Mouse (Mus musculus) kidney, adult 2 months (tissue): Measurements from ENCODE around the gene Cd209d. TPM values are rescaled to one million over a fixed set of nuclear protein-coding genes. Genes with fewer than 3 reads are reported as not detected.
"Not testable (repeated sequence)": the region's sequence is repeated elsewhere in the genome, so short reads cannot be mapped to it uniquely, and the experiment has no call there.

ENCODE experiments used
- DNase-seq: peaks from one replicate; pipeline ENCODE4 v3.0.0; 2021
- H3K27ac ChIP-seq: fragments of 200-500 bp; 2 replicates; pipeline ENCODE4 v1.5.1; 2012; ENCODE audit warnings: low read depth, low read length, control low read depth, inconsistent platforms; ENCODE audit not compliant: insufficient read depth
- H3K27me3 ChIP-seq: fragments of 200-500 bp; replicated peaks from 2 replicates; pipeline ENCODE4 v1.6.1; 2012; ENCODE audit warnings: mild to moderate bottlenecking, moderate library complexity, low read length, inconsistent platforms; ENCODE audit not compliant: control insufficient read depth, insufficient read depth
- H3K36me3 ChIP-seq: fragments of 200-500 bp; 2 replicates; pipeline ENCODE4 v1.6.1; 2012; ENCODE audit warnings: mild to moderate bottlenecking, moderate library complexity, low read length, inconsistent platforms; ENCODE audit not compliant: control insufficient read depth, insufficient read depth
- H3K4me1 ChIP-seq: fragments of 200-500 bp; 2 replicates; pipeline ENCODE4 v1.6.1; 2011; ENCODE audit warnings: low read length; ENCODE audit not compliant: control insufficient read depth, insufficient read depth
- H3K4me3 ChIP-seq: fragments of 200-500 bp; 2 replicates; pipeline ENCODE4 v1.5.1; 2011; ENCODE audit warnings: mild to moderate bottlenecking, low read depth, low read length, control low read depth; ENCODE audit not compliant: insufficient read depth
- CTCF ChIP-seq: fragments of 200-500 bp; conservative IDR thresholded peaks from 2 replicates; pipeline ENCODE4 v1.5.1; 2011; ENCODE audit warnings: low read depth, mild to moderate bottlenecking, control low read depth, low read length, moderate library complexity, mixed read lengths; ENCODE audit not compliant: insufficient read depth, insufficient read length
- POLR2A ChIP-seq: fragments of 200-500 bp; IDR thresholded peaks from one replicate; pipeline ENCODE4 v1.6.1; 2011; ENCODE audit warnings: low read depth, low read length, control low read depth
- WGBS: fragments of 180-500 bp; shearing (Covaris S2); methylation state at CpG from one replicate; pipeline ENCODE4 v1.1.7; 2018; 5-methylcytosine and 5-hydroxymethylcytosine counted together
- polyA plus RNA-seq: library from polyadenylated mRNA; depleted of rRNA; stranded (reverse); fragments of >200 nt; gene quantifications from 2 replicates; pipeline ENCODE4 v1.2.3, GENCODE M21; 2012; rRNA removed

Cd209d gene
- 0.20 and 1.1 TPM in 2 replicates for polyA plus RNA-seq

DNA sequence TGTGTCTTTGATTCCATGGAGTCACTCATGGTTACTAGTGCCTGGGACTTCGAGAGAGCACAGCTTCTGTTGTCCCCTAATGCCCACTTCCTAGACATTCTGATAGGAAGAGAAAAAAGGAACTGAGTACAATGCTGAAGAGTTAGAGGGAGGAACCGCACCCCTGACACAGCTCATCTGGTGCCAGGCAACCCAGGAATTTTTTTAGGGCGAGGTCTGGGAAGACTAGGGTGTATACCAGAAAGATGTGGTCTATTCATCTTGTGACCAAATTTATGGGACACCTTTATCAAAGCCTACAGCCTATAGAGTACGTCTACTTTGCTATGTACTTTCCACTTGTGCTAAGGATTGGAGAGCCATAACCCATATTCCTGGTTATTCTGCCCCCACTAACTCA is at the start of gene Cd209d:
Gene Cd209d (minus strand): TSS at position 101 of the 400 bp plus-strand sequence.
- Histone ChIP-seq H3K4me3 (no peak within 1 kb of the TSS), H3K27me3 (no peaks in the 10 kb centered on the region), H3K36me3 (no peaks in the 10 kb centered on the region), H3K27ac (no peak within 1 kb of the TSS), H3K4me1 (no peaks in the 10 kb centered on the region)
- 71% methylated on average over 4 of the region's 4 CpGs for WGBS
- no peak for DNase-seq
- TF ChIP-seq CTCF = no peak
- TF ChIP-seq POLR2A = no peak

DNA sequence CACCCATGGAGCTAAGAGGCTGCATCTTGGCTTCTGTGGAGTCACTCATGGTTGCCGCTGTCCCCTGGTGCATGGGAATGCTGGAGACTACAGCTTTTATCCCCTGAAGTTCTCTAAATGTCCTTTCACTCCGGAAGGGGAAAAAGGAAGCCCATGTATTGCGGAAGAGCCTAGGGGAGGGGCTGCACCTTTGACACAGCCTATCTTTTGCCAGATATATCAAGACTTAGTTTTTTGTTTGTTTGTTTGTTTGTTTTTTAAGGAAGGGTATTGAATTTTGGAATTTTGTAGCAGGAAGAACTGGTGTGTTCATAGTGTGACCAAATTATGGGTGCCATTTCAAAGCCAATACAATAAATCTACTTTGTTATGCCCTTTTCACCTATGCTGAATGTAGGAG is 48.4 kb upstream of the Cd209d start, which contains the start of gene Cd209b:
Gene Cd209b (minus strand): TSS at position 101 of the 400 bp plus-strand sequence.
- Histone ChIP-seq H3K27me3 (no peaks in the 10 kb centered on the region), H3K27ac (no peak within 1 kb of the TSS), H3K4me3 (no peak within 1 kb of the TSS), H3K4me1 (no peaks in the 10 kb centered on the region), H3K36me3 (no peaks in the 10 kb centered on the region)
- no peak for DNase-seq
- TF ChIP-seq CTCF (no peak), POLR2A (no peak)
- WGBS = 84% methylated on average over 3 of the region's 3 CpGs

DNA sequence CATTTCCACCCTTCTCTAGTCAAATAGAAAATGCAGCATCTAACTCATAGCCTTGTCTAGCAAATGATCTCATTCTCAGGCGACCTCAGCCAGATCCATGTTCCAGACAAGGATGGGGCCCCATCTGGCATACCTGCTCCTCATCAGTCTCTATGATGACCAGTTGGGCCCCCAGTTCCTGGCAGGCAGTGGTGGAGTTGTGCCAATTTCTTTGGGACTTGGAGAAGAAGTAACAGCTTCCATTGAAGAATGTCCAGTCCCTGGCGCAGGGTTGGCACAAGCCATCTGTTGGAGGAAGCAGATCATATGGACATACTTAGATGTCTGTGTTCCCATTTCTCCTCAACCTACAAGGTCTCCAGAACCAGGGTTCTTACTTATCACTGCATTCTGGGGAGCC is 2.2 kb downstream of the Cd209d start:
- Histone ChIP-seq H3K27ac (no peak overlapping the region), H3K4me3 (no peak overlapping the region), H3K36me3 (no peaks in the 10 kb centered on the region), H3K27me3 (no peaks in the 10 kb centered on the region), H3K4me1 (no peaks in the 10 kb centered on the region)
- TF ChIP-seq CTCF (no peak), POLR2A (no peak)
- no peak for DNase-seq
- 86% methylated on average over 2 of the region's 2 CpGs for WGBS

DNA sequence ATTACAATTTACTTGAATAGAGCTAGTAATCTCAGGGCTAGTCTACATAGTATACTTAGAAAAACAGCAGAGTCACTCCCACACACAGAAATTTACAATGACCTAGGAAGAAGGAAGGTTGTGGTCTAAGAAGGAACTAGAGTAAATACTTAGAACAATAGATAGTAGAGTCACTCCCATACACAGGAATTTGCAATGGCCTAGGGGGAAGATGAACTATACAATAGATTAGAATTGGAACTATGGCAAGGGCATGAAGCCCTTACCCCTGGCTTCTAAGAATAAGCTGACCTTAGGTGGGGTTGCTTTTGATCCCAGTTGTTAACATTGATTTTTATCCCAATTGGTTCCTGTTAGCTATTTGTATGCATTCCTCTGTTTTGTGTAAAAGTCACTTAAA is 15.6 kb downstream of the Cd209d start:
- not testable (repeated sequence) for DNase-seq, H3K27me3 ChIP-seq, H3K36me3 ChIP-seq, H3K27ac ChIP-seq, H3K4me1 ChIP-seq, H3K4me3 ChIP-seq

DNA sequence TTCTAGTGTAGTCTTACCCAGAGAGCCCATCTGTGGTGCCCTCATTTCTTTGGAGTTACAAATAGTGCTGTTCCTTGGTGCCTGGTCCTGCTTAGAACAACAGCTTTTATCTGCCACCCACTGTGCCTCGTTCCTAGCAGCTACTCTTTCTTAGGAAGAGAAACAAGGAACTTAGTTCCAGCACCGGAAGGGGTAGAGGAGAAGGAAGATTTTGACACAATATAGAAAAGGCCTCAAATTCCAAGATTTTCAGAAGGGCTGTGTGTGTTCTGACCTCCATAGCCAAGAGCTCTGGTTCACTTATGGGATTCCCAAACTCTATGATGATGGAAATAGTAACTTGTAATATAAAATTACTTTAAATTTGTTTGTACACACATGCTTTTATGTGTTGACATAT is 24.1 kb downstream of the Cd209d start, which contains the start of gene Cd209e:
Gene Cd209e (minus strand): TSS at position 101 of the 400 bp plus-strand sequence.
- Histone ChIP-seq H3K4me1 (no peaks in the 10 kb centered on the region), H3K27ac (no peak within 1 kb of the TSS)
- WGBS = 69% methylated on average over 2 of the region's 2 CpGs

More for the DNA sequence above, 24.1 kb downstream of the Cd209d start, which contains the start of gene Cd209e:
- Histone ChIP-seq H3K4me3 (no peak within 1 kb of the TSS), H3K27me3 (no peaks in the 10 kb centered on the region), H3K36me3 (no peaks in the 10 kb centered on the region)
- TF ChIP-seq POLR2A = no peak
- no peak for TF ChIP-seq CTCF
- no peak for DNase-seq

Other genes starting within 250 kb of the Cd209d start
- gene Stxbp2, start 247.6 kb downstream of the Cd209d start, polyA plus RNA-seq = 169 and 173 TPM in 2 replicates
- 47.2 and 76.9 TPM in 2 replicates for gene Retn, start 222.8 kb downstream of the Cd209d start, polyA plus RNA-seq
- gene Mcemp1, start 212.8 kb downstream of the Cd209d start, polyA plus RNA-seq = 0.10 and 0.53 TPM in 2 replicates
- 15.1 and 15.5 TPM in 2 replicates for gene Fcor, start 206.2 kb downstream of the Cd209d start, polyA plus RNA-seq
- gene Trappc5, start 202.3 kb downstream of the Cd209d start, polyA plus RNA-seq = 30.5 and 30.8 TPM in 2 replicates
- gene Fcer2a, start 184.4 kb downstream of the Cd209d start, polyA plus RNA-seq = 0.31 and 4.5 TPM in 2 replicates
- 0.50 TPM in 1 of 2 replicates, not detected in the other for gene Clec4g, start 157.9 kb downstream of the Cd209d start, polyA plus RNA-seq
- 0.79 and 1.1 TPM in 2 replicates for gene Cd209a, start 129.6 kb downstream of the Cd209d start, polyA plus RNA-seq
- gene Cd209e, start 24.2 kb downstream of the Cd209d start, polyA plus RNA-seq = 0.13 TPM in 1 of 2 replicates, not detected in the other
- 0.34 and 10.5 TPM in 2 replicates for gene Cd209b, start 48.3 kb upstream of the Cd209d start, polyA plus RNA-seq
- 0.16 and 0.58 TPM in 2 replicates for gene Cd209c, start 76.2 kb upstream of the Cd209d start, polyA plus RNA-seq
- 2.4 and 5.7 TPM in 2 replicates for gene Cd209f, start 227.3 kb upstream of the Cd209d start, polyA plus RNA-seq